Mouse (Mus musculus) megakaryocyte progenitor cell, adult 5-6 weeks (primary cell): ENCODE data around the gene 1700003F12Rik. TPM values are rescaled to one million over a fixed set of nuclear protein-coding genes. Genes with fewer than 3 reads are reported as not detected.

Experiments
- ATAC-seq: replicated peaks from 2 replicates; pipeline ENCODE4 v1.8.0; 2016; ENCODE audit warnings: mild to moderate bottlenecking, moderate TSS enrichment, inconsistent platforms; ENCODE audit not compliant: poor library complexity
- total RNA-seq, 2 experiments: library from RNA; stranded (forward) in 1 of 2; stranded (reverse) in 1 of 2; fragments of 157-497, 149-512 nt in 1 of 2; fragments of 200-1000 nt in 1 of 2; gene quantifications; 2 replicates each; pipeline versions ENCODE4 v1.2.3 to v1.2.4; 2015 to 2017

Gene 1700003F12Rik
- total RNA-seq, 2 experiments from 2014 or later, result not detected

- no peak for ATAC-seq
These were observed 1.8 kb downstream of the 1700003F12Rik start for GRCm38 (mm10) chr2:154548688-154549087.

- ATAC-seq, result peak; percentile 52
These were observed 2.4 kb downstream of the 1700003F12Rik start for GRCm38 (mm10) chr2:154549127-154549885.

- ATAC-seq, result no peak
These were observed 3.0 kb downstream of the 1700003F12Rik start for GRCm38 (mm10) chr2:154549886-154550189.

- no peak for ATAC-seq
These were observed 4.1 kb downstream of the 1700003F12Rik start for GRCm38 (mm10) chr2:154550937-154551336.

GRCm38 (mm10) chr2:154551476-154551875 is 4.6 kb downstream of the 1700003F12Rik start, which contains the start of gene Actl10:
TSS of gene Actl10 (plus strand) at chr2:154551776.
- no peak for ATAC-seq

- peak; percentile 27 for ATAC-seq
These were observed 5.0 kb downstream of the 1700003F12Rik start for GRCm38 (mm10) chr2:154551927-154552326.

GRCm38 (mm10) chr2:154552424-154552907 is 5.6 kb downstream of the 1700003F12Rik start:
- peak; percentile 81 for ATAC-seq

- ATAC-seq, result no peak
These were observed 8.3 kb downstream of the 1700003F12Rik start for GRCm38 (mm10) chr2:154555235-154555634.

GRCm38 (mm10) chr2:154557184-154557832 is 10.4 kb downstream of the 1700003F12Rik start:
- ATAC-seq, result no peak

- peak; percentile 82 for ATAC-seq
These were observed 11.6 kb downstream of the 1700003F12Rik start, which contains the start of gene Necab3 for GRCm38 (mm10) chr2:154558264-154559039. TSS of gene Necab3 (minus strand) at chr2:154558890.

GRCm38 (mm10) chr2:154563612-154564170 is 16.8 kb downstream of the 1700003F12Rik start:
- no peak for ATAC-seq

- no peak for ATAC-seq
These were observed 18.7 kb downstream of the 1700003F12Rik start for GRCm38 (mm10) chr2:154565562-154565961.

GRCm38 (mm10) chr2:154566641-154567040 is 19.8 kb downstream of the 1700003F12Rik start:
- no peak for ATAC-seq

GRCm38 (mm10) chr2:154567766-154568165 is 20.9 kb downstream of the 1700003F12Rik start:
- no peak for ATAC-seq

- ATAC-seq, result no peak; the same call in 1 of the 2 replicates
These were observed 21.6 kb downstream of the 1700003F12Rik start for GRCm38 (mm10) chr2:154568329-154569070.

- ATAC-seq, result peak; percentile 47
These were observed 22.3 kb downstream of the 1700003F12Rik start for GRCm38 (mm10) chr2:154569071-154569748.

- ATAC-seq, result peak; percentile 80
These were observed 23.0 kb downstream of the 1700003F12Rik start, which contains the start of gene E2f1 for GRCm38 (mm10) chr2:154569836-154570286. TSS of gene E2f1 (minus strand) at chr2:154569892.

- no peak for ATAC-seq
These were observed 23.8 kb downstream of the 1700003F12Rik start for GRCm38 (mm10) chr2:154570666-154571065.

- no peak for ATAC-seq
These were observed 24.4 kb downstream of the 1700003F12Rik start for GRCm38 (mm10) chr2:154571266-154571665.
